Mouse (Mus musculus): Measurements from ENCODE around the gene Eif3i. TPM values are rescaled to one million over a fixed set of nuclear protein-coding genes. Genes with fewer than 3 reads are reported as not detected.

Gene Eif3i
- polyA plus RNA-seq, 1 experiment from 2014 or later = 315 TPM

- peaks cover 44% of the 10 kb centered on the region for H3K4me1 ChIP-seq
- DNase-seq (ENCODE audit: extremely low spot score, low spot score) = peak; percentile 67
- 1% methylated on average over 6 of the region's 6 CpGs for WGBS
- H3K4me3 ChIP-seq = peak overlapping the region; percentile 69
- H3K36me3 ChIP-seq (replicated peaks) = peaks cover 46% of the 10 kb centered on the region
- no peaks in the 10 kb centered on the region for H3K9me3 ChIP-seq
- no peaks in the 10 kb centered on the region for H3K27me3 ChIP-seq (ENCODE audit: poor library complexity, severe bottlenecking)
- H3K27ac ChIP-seq = peak overlapping the region; percentile 89
Measured at GRCm38 (mm10) chr4:129625029-129625370, 24.6 kb upstream of the Eif3i start.

GRCm38 (mm10) chr4:129624281-129625028 lies 24.0 kb upstream of the Eif3i start:
- peak; percentile 76 for DNase-seq (ENCODE audit: extremely low spot score, low spot score)
- H3K4me1 ChIP-seq = peaks cover 44% of the 10 kb centered on the region
- no peaks in the 10 kb centered on the region for H3K9me3 ChIP-seq
- no peaks in the 10 kb centered on the region for H3K27me3 ChIP-seq (ENCODE audit: poor library complexity, severe bottlenecking)
- WGBS = 2% methylated on average over 18 of the region's 18 CpGs
- H3K4me3 ChIP-seq = peak overlapping the region; percentile 69
- H3K27ac ChIP-seq = peak overlapping the region; percentile 89
- peaks cover 41% of the 10 kb centered on the region for H3K36me3 ChIP-seq (replicated peaks)

GRCm38 (mm10) chr4:129623681-129624091 lies 23.2 kb upstream of the Eif3i start, which contains the start of gene Ccdc28b:
Gene Ccdc28b, minus strand, starts transcription at chr4:129623947.
- Histone ChIP-seq H3K36me3 (replicated peaks) (peaks cover 33% of the 10 kb centered on the region), H3K27me3 (ENCODE audit: poor library complexity, severe bottlenecking) (no peaks in the 10 kb centered on the region), H3K4me3 (peak within 1 kb of the TSS; percentile 69), H3K9me3 (no peaks in the 10 kb centered on the region), H3K27ac (peak within 1 kb of the TSS; percentile 89), H3K4me1 (peaks cover 50% of the 10 kb centered on the region)
- DNase-seq (ENCODE audit: extremely low spot score, low spot score) = peak; percentile 55
- under 1% methylated on average over 10 of the region's 10 CpGs for WGBS

GRCm38 (mm10) chr4:129622803-129623535 lies 22.5 kb upstream of the Eif3i start:
- H3K27ac ChIP-seq = peak overlapping the region; percentile 89
- H3K36me3 ChIP-seq (replicated peaks) = peaks cover 26% of the 10 kb centered on the region
- peaks cover 57% of the 10 kb centered on the region for H3K4me1 ChIP-seq
- H3K27me3 ChIP-seq (ENCODE audit: poor library complexity, severe bottlenecking) = no peaks in the 10 kb centered on the region
- no peak for DNase-seq (ENCODE audit: extremely low spot score, low spot score)
- peak overlapping the region; percentile 69 for H3K4me3 ChIP-seq
- no peaks in the 10 kb centered on the region for H3K9me3 ChIP-seq
- WGBS = 23% methylated on average over 8 of the region's 8 CpGs

GRCm38 (mm10) chr4:129622120-129622802 lies 21.8 kb upstream of the Eif3i start:
- H3K9me3 ChIP-seq = no peaks in the 10 kb centered on the region
- WGBS = 77% methylated on average over 11 of the region's 11 CpGs
- peak overlapping the region; percentile 69 for H3K4me3 ChIP-seq
- DNase-seq (ENCODE audit: extremely low spot score, low spot score) = no peak
- peaks cover 23% of the 10 kb centered on the region for H3K36me3 ChIP-seq (replicated peaks)
- H3K27me3 ChIP-seq (ENCODE audit: poor library complexity, severe bottlenecking) = no peaks in the 10 kb centered on the region
- H3K27ac ChIP-seq = peak overlapping the region; percentile 89; the same call in 1 of the 2 replicates
- H3K4me1 ChIP-seq = peaks cover 61% of the 10 kb centered on the region

GRCm38 (mm10) chr4:129621283-129621841 lies 20.9 kb upstream of the Eif3i start:
- no peaks in the 10 kb centered on the region for H3K9me3 ChIP-seq
- 82% methylated on average over 8 of the region's 8 CpGs for WGBS
- H3K27me3 ChIP-seq (ENCODE audit: poor library complexity, severe bottlenecking) = no peaks in the 10 kb centered on the region
- H3K27ac ChIP-seq = no peak overlapping the region
- H3K4me1 ChIP-seq = peaks cover 61% of the 10 kb centered on the region
- H3K36me3 ChIP-seq (replicated peaks) = peaks cover 23% of the 10 kb centered on the region
- no peak for DNase-seq (ENCODE audit: extremely low spot score, low spot score)
- H3K4me3 ChIP-seq = no peak overlapping the region

- Histone ChIP-seq H3K4me1 (peaks cover 56% of the 10 kb centered on the region), H3K27me3 (ENCODE audit: poor library complexity, severe bottlenecking) (no peaks in the 10 kb centered on the region), H3K4me3 (no peak overlapping the region), H3K36me3 (replicated peaks) (peaks cover 23% of the 10 kb centered on the region), H3K27ac (no peak overlapping the region), H3K9me3 (no peaks in the 10 kb centered on the region)
- WGBS = 88% methylated on average over 11 of the region's 11 CpGs
- no peak for DNase-seq (ENCODE audit: extremely low spot score, low spot score)
Measured at GRCm38 (mm10) chr4:129620419-129621282, 20.2 kb upstream of the Eif3i start.

- Histone ChIP-seq H3K27ac (peak within 1 kb of the TSS; percentile 93), H3K36me3 (replicated peaks) (peaks cover 23% of the 10 kb centered on the region), H3K4me1 (peaks cover 40% of the 10 kb centered on the region), H3K9me3 (no peaks in the 10 kb centered on the region), H3K4me3 (peak within 1 kb of the TSS; percentile 78), H3K27me3 (ENCODE audit: poor library complexity, severe bottlenecking) (no peaks in the 10 kb centered on the region)
- DNase-seq (ENCODE audit: extremely low spot score, low spot score) = peak; percentile 90
- 6% methylated on average over 44 of the region's 44 CpGs for WGBS
Measured at GRCm38 (mm10) chr4:129618786-129619691, 18.6 kb upstream of the Eif3i start, which contains the start of gene Iqcc. Gene Iqcc, minus strand, starts transcription at chr4:129619099.

GRCm38 (mm10) chr4:129618031-129618430 lies 17.6 kb upstream of the Eif3i start:
- 95% methylated on average over 5 of the region's 5 CpGs for WGBS
- H3K9me3 ChIP-seq = no peaks in the 10 kb centered on the region
- no peak for DNase-seq (ENCODE audit: extremely low spot score, low spot score)
- peak overlapping the region; percentile 78 for H3K4me3 ChIP-seq
- peak overlapping the region; percentile 93 for H3K27ac ChIP-seq
- H3K36me3 ChIP-seq (replicated peaks) = peaks cover 26% of the 10 kb centered on the region
- peaks cover 30% of the 10 kb centered on the region for H3K4me1 ChIP-seq
- H3K27me3 ChIP-seq (ENCODE audit: poor library complexity, severe bottlenecking) = no peaks in the 10 kb centered on the region

- Histone ChIP-seq H3K4me1 (peaks cover 21% of the 10 kb centered on the region), H3K36me3 (replicated peaks) (peaks cover 26% of the 10 kb centered on the region), H3K4me3 (no peak overlapping the region), H3K27me3 (ENCODE audit: poor library complexity, severe bottlenecking) (no peaks in the 10 kb centered on the region), H3K27ac (no peak overlapping the region), H3K9me3 (no peaks in the 10 kb centered on the region)
- 97% methylated on average over 7 of the region's 7 CpGs for WGBS
- no peak for DNase-seq (ENCODE audit: extremely low spot score, low spot score)
Measured at GRCm38 (mm10) chr4:129617121-129617641, 16.7 kb upstream of the Eif3i start.

GRCm38 (mm10) chr4:129616631-129617030 lies 16.2 kb upstream of the Eif3i start:
- Histone ChIP-seq H3K9me3 (no peaks in the 10 kb centered on the region), H3K27me3 (ENCODE audit: poor library complexity, severe bottlenecking) (no peaks in the 10 kb centered on the region), H3K4me1 (peaks cover 18% of the 10 kb centered on the region), H3K27ac (no peak overlapping the region), H3K36me3 (replicated peaks) (peaks cover 26% of the 10 kb centered on the region), H3K4me3 (no peak overlapping the region; the same call in 1 of the 2 replicates)
- no peak for DNase-seq (ENCODE audit: extremely low spot score, low spot score)
- 91% methylated on average over 3 of the region's 3 CpGs for WGBS
